Mouse (Mus musculus) embryo, embryonic 11.5 days (tissue): ENCODE measurements around the gene Pomgnt1.

Experiments used
- DNase-seq: peaks from one replicate; pipeline ENCODE4 v3.0.0-alpha.2; 2012; ENCODE audit warnings: low read depth, low spot score

Gene Pomgnt1

GRCm38 (mm10) chr4:116123602-116124519 lies at the start of gene Pomgnt1, which contains the start of gene Rad54l:
Pomgnt1 (plus strand) TSS chr4:116123840.
Rad54l (minus strand) TSS chr4:116123690.
- DNase-seq, result peak; percentile 88

DNA sequence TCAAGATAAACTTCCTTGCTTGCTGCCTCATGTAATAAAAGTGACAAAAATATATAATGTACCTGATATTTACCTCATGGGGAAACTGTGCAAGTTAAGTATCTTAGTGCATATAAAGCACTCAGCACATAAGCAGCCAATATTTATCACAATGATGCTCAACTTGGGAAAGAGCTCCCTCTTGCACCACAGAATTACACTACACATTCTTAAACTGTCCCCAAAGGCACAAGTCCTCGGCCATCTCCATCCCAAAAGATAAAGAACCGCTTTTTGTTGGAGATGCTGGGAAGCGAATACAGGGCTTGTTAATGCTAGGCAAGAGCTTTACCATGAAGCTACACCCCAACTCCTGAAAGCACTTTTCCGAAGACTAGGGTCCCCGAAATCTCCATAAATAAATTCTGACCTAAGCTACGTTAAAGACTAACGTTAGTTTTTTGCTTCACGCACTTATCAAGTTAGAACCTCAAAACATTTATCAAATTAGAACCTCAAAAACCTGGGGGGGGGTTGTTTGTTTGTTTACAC lies 49.4 kb upstream of the Pomgnt1 start:
- no peak for DNase-seq

DNA sequence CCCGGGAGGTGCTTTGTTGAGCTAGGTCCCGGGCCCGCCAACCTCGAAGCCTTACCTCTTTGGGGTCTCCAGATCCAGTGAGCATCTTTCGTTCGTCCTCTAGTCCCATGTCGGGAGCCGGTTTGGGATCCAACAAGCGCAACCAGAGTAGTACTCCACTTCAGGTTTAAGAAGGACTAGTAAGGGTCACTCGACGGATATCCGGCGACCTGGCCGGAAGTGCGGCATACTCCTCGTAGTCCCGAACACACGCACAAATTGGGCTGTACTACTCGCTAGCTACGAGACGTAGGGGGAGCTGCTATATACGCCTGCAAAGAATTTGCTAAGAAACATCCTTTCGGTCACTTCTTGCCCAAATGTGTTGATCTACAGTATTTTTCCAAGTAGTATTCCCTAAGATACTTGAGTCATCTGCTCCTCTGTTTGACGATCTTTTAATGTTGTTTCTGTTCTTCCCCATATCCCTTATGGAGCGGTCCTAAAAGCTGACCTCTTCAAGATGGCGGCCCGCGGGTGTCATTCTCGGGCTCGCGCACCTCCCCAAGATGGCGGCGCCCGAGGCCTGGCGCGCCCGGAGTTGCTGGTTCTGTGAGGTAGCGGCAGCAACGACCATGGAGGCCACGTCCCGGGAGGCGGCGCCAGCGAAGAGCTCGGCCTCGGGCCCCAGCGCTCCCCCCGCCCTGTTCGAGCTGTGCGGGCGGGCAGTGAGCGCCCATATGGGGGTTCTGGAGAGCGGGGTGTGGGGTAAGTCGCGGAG lies 48.6 kb upstream of the Pomgnt1 start, which contains the start of the genes Uqcrh and Lrrc41:
TSS of gene Uqcrh (minus strand) at position 211 of the 760 bp plus-strand sequence.
TSS of gene Lrrc41 (plus strand) at position 409 of the 760 bp plus-strand sequence.
- DNase-seq, result peak; percentile 96

- peak; percentile 43 for DNase-seq
Measured at GRCm38 (mm10) chr4:116075631-116076368, 47.8 kb upstream of the Pomgnt1 start.

- DNase-seq, result peak; percentile 16
Measured at GRCm38 (mm10) chr4:116076369-116077231, 47.0 kb upstream of the Pomgnt1 start.

DNA sequence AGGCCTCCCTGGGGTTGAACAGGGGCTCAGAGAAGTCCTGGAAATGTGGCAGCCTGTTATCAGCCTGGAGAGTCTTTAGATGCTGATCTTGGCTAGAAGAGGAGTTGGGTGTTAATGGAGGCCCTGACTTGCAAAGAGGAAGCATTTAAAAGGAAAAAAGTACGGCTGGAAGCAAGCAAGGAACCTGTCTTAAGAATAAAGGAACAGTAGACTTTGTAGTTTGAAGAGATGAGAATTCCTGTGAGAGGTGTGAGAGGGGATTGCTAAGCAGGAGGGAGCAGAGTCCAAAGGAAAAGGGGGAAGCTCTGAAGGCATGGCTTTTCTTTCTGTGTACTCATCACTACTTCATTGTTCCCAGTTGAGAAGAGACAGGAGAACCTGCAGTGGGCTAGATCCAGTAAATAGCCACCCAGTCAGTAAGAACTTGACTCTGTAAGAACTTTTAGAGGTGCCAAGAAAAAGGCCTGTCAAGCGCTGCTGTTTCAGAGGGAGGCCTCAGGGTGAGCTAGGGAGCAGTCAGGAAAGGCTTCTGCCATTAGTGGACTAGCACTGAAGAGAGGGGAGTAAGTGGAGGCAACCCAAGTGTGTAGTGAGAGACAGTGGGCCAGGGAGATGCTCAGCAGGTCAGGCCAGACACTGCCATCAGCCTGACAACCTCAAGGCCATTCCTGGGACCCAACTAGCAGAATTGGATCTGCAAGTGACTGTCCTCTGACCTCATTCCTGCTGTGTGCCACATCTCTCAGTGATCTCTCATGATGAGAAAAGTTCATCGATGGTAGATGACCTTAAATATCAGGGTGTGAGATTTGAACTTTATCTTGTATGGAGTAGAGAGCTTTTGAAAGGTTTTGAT lies 46.2 kb upstream of the Pomgnt1 start:
- no peak for DNase-seq

GRCm38 (mm10) chr4:116088510-116089249 lies 35.0 kb upstream of the Pomgnt1 start:
- DNase-seq, result no peak

DNA sequence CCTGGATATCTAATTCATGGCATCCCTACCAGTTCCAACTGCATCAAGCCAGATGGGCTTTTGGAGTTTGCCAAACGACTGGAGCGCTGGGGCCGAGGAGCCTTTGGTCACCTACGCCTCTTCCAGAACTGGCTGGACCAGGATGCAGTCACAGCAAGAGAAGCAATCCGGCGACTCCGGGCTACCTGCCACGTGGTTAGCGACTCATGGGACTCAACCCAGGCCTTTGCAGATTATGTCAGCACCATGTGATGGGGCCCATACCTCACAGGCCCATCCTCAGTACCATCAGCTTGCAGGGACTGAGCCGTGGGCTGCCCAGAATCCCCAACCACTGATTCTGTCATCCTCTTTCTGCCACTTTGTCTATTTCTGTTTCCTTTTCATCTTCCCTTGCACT lies 27.3 kb upstream of the Pomgnt1 start:
- no peak for DNase-seq

DNA sequence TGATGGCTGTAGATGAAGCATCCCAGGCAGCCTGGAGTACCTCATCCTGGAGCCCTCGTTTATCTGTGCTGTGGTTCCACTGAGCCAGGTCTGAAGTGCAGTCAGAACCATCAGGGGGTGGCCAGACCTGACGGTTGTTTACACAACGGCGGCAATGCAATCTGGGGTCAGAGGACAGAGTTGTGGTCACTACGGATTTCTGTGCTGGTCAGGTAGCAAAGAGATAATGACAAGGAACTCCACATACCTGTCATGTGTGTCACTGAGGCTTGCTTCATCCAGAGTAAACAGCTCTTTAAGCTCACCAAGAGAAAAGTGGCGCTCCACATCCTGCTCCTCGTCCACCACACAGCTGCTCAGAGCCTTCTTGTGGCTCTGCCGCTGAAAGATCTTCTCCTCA lies 26.4 kb upstream of the Pomgnt1 start:
- no peak for DNase-seq

DNA sequence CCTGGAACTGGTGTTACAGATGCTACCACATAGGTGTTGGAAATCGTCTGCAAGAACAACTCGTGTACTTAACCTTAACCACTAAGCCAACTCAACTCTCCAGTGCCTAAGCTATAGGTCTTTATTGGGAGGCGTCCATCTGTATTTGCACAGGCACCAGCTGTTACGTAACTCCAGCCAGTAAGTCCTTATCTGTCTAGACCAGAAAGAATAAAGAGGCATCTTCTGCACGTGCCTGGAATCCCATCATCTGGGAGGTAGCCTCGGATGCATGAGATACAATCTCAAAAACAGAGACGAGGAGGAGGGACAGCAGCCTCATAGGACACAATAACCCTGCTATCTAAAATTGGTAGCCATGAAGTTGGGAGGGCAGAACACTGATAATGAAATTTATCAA lies 22.7 kb upstream of the Pomgnt1 start:
- no peak for DNase-seq

DNA sequence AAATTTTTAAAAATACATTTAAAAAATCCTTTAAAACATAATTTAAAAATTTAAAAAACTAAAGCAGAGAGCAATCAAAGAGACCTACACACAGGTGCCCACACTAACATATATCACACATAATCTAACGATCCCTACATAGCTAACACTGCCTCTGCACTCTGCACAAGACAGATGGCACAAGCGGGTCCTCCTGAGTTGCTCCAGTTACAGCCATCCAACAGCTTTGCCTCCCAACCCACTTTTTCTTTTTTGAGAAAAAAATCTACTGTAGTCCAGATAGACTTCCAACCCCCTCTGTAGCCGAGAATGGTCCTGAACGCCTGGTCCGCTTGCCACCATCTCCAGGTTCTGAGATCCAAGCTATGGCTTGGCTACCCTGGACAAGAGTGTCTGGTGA lies 18.4 kb upstream of the Pomgnt1 start:
- no peak for DNase-seq

GRCm38 (mm10) chr4:116110695-116111094 lies 12.9 kb upstream of the Pomgnt1 start:
- DNase-seq, result no peak

DNA sequence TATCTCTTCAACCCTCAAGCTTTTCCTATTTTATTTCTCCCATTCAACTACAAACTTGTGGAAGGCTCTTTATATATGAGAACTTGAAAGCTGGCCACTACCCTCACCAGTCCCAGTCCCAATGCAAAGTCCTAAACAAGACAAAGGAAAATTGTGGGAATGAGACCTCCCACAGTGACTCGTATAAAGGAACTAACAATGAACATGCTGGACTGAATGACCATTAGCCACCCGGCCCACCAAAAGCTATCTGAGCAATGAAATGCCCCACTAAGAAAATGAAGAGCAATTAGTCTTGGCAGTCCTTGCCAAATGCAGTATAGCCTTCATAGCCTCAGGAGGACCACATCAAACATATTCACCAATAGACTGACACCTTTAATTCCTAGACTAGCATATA lies 12.2 kb upstream of the Pomgnt1 start:
- DNase-seq, result no peak

- DNase-seq, result no peak
Measured at GRCm38 (mm10) chr4:116122762-116123161, 878 bp upstream of the Pomgnt1 start.

- no peak for DNase-seq
Measured at GRCm38 (mm10) chr4:116125803-116126386, 2.3 kb downstream of the Pomgnt1 start.

GRCm38 (mm10) chr4:116127956-116128355 lies 4.3 kb downstream of the Pomgnt1 start:
- DNase-seq, result no peak

GRCm38 (mm10) chr4:116133126-116133525 lies 9.5 kb downstream of the Pomgnt1 start:
- DNase-seq, result no peak

DNA sequence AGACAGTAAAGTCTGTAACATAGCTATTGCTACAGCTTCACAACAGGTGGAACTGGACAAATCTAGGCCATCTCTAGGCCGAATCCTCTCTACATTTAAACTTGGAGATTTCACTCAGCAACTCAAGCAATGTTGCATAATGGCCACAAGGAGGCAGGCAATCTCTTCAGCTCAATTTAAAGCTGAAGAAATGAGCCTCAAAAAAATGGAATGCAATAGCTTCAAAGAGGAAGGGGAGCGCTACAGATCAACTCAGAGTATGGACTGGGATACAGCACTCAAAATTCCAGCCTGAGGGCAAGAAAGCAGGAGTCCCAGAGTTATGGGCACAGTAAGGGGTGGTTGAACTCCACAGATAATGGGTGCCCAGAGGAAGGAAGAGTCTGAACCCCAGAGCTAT lies 11.3 kb downstream of the Pomgnt1 start:
- no peak for DNase-seq
